Mouse (Mus musculus): ENCODE results near the gene Fibp. TPM values are rescaled to one million over a fixed set of nuclear protein-coding genes. Genes with fewer than 3 reads are reported as not detected.

Fibp gene
- polyA plus RNA-seq, 1 experiment from 2014 or later = 111 TPM

- Histone ChIP-seq H3K4me2 (ENCODE audit: low read depth, low read length) (peak within 1 kb of the TSS; percentile 97), H3K36me3 (ENCODE audit: control insufficient read depth, insufficient read depth, low read length) (peaks cover 4% of the 10 kb centered on the region; the same call in 1 of the 2 replicates), H3K4me3 (ENCODE audit: low read length) (peak within 1 kb of the TSS; percentile 92), H3K27ac (ENCODE audit: low read length) (peak within 1 kb of the TSS; percentile 95), H3K4me1 (replicated peaks; ENCODE audit: control insufficient read depth, insufficient read depth, low read length) (peaks cover 31% of the 10 kb centered on the region), H3K27me3 (ENCODE audit: control insufficient read depth, insufficient read depth, low read depth, low read length) (0 out of 2 replicates have a peak, but pooled peaks cover 3% of the 10 kb centered on the region), H3K9me3 (ENCODE audit: control insufficient read depth, low read length) (no peaks in the 10 kb centered on the region), H3K9ac (ENCODE audit: low read length) (peak within 1 kb of the TSS; percentile 92)
- WGBS = 10% methylated on average over 14 of the region's 14 CpGs
- ATAC-seq (ENCODE audit: low read depth) = peak; percentile 10; the same call in 1 of the 2 replicates
Observed at GRCm38 (mm10) chr19:5457746-5458442, 2.5 kb upstream of the Fibp start, which contains the start of gene Ccdc85b. Ccdc85b (minus strand) TSS chr19:5457894.

GRCm38 (mm10) chr19:5459019-5459418, 1.4 kb upstream of the Fibp start:
- 0 out of 2 replicates have a peak, but pooled peaks cover 3% of the 10 kb centered on the region for H3K27me3 ChIP-seq (ENCODE audit: control insufficient read depth, insufficient read depth, low read depth, low read length)
- peaks cover 36% of the 10 kb centered on the region for H3K4me1 ChIP-seq (replicated peaks; ENCODE audit: control insufficient read depth, insufficient read depth, low read length)
- no peak overlapping the region for H3K4me3 ChIP-seq (ENCODE audit: low read length)
- no peak for ATAC-seq (ENCODE audit: low read depth)
- no peaks in the 10 kb centered on the region for H3K9me3 ChIP-seq (ENCODE audit: control insufficient read depth, low read length)
- no peak overlapping the region for H3K4me2 ChIP-seq (ENCODE audit: low read depth, low read length)
- 64% methylated on average over 7 of the region's 7 CpGs for WGBS
- no peak overlapping the region for H3K9ac ChIP-seq (ENCODE audit: low read length)
- H3K36me3 ChIP-seq (ENCODE audit: control insufficient read depth, insufficient read depth, low read length) = peaks cover 7% of the 10 kb centered on the region
- H3K27ac ChIP-seq (ENCODE audit: low read length) = no peak overlapping the region

- no peak for ATAC-seq (ENCODE audit: low read depth)
- Histone ChIP-seq H3K4me3 (ENCODE audit: low read length) (peak overlapping the region; percentile 90), H3K9ac (ENCODE audit: low read length) (peak overlapping the region; percentile 84), H3K27ac (ENCODE audit: low read length) (peak overlapping the region; percentile 18; the same call in 1 of the 2 replicates), H3K9me3 (ENCODE audit: control insufficient read depth, low read length) (no peaks in the 10 kb centered on the region), H3K4me1 (replicated peaks; ENCODE audit: control insufficient read depth, insufficient read depth, low read length) (peaks cover 41% of the 10 kb centered on the region), H3K4me2 (ENCODE audit: low read depth, low read length) (peak overlapping the region; percentile 90), H3K36me3 (ENCODE audit: control insufficient read depth, insufficient read depth, low read length) (peaks cover 6% of the 10 kb centered on the region; the same call in 1 of the 2 replicates), H3K27me3 (ENCODE audit: control insufficient read depth, insufficient read depth, low read depth, low read length) (0 out of 2 replicates have a peak, but pooled peaks cover 3% of the 10 kb centered on the region)
- 13% methylated on average over 3 of the region's 3 CpGs for whole genome bisulfite sequencing
Observed at GRCm38 (mm10) chr19:5459896-5460295, 519 bp upstream of the Fibp start.

GRCm38 (mm10) chr19:5461411-5461810, 996 bp downstream of the Fibp start:
- peak overlapping the region; percentile 90 for H3K4me3 ChIP-seq (ENCODE audit: low read length)
- peak overlapping the region; percentile 90 for H3K4me2 ChIP-seq (ENCODE audit: low read depth, low read length)
- peaks cover 19% of the 10 kb centered on the region for H3K36me3 ChIP-seq (ENCODE audit: control insufficient read depth, insufficient read depth, low read length)
- no peak overlapping the region for H3K27ac ChIP-seq (ENCODE audit: low read length)
- 0 out of 2 replicates have a peak, but pooled peaks cover 3% of the 10 kb centered on the region for H3K27me3 ChIP-seq (ENCODE audit: control insufficient read depth, insufficient read depth, low read depth, low read length)
- WGBS = 83% methylated on average over 6 of the region's 6 CpGs
- peak overlapping the region; percentile 84 for H3K9ac ChIP-seq (ENCODE audit: low read length)
- H3K9me3 ChIP-seq (ENCODE audit: control insufficient read depth, low read length) = no peaks in the 10 kb centered on the region
- peaks cover 27% of the 10 kb centered on the region for H3K4me1 ChIP-seq (replicated peaks; ENCODE audit: control insufficient read depth, insufficient read depth, low read length)
- ATAC-seq (ENCODE audit: low read depth) = no peak

GRCm38 (mm10) chr19:5463212-5463611, 2.8 kb downstream of the Fibp start:
- Histone ChIP-seq H3K4me1 (replicated peaks; ENCODE audit: control insufficient read depth, insufficient read depth, low read length) (peaks cover 22% of the 10 kb centered on the region), H3K27ac (ENCODE audit: low read length) (no peak overlapping the region), H3K9me3 (ENCODE audit: control insufficient read depth, low read length) (no peaks in the 10 kb centered on the region), H3K36me3 (ENCODE audit: control insufficient read depth, insufficient read depth, low read length) (peaks cover 25% of the 10 kb centered on the region), H3K4me2 (ENCODE audit: low read depth, low read length) (no peak overlapping the region), H3K9ac (ENCODE audit: low read length) (no peak overlapping the region), H3K27me3 (ENCODE audit: control insufficient read depth, insufficient read depth, low read depth, low read length) (0 out of 2 replicates have a peak, but pooled peaks cover 3% of the 10 kb centered on the region), H3K4me3 (ENCODE audit: low read length) (no peak overlapping the region)
- no peak for ATAC-seq (ENCODE audit: low read depth)
- WGBS = 86% methylated on average over 9 of the region's 9 CpGs

GRCm38 (mm10) chr19:5463791-5464562, 3.6 kb downstream of the Fibp start:
- Histone ChIP-seq H3K9me3 (ENCODE audit: control insufficient read depth, low read length) (no peaks in the 10 kb centered on the region), H3K4me3 (ENCODE audit: low read length) (peak overlapping the region; percentile 25; the same call in 1 of the 2 replicates), H3K9ac (ENCODE audit: low read length) (no peak overlapping the region), H3K36me3 (ENCODE audit: control insufficient read depth, insufficient read depth, low read length) (peaks cover 25% of the 10 kb centered on the region), H3K27ac (ENCODE audit: low read length) (peak overlapping the region; percentile 53), H3K4me2 (ENCODE audit: low read depth, low read length) (peak overlapping the region; percentile 47), H3K4me1 (replicated peaks; ENCODE audit: control insufficient read depth, insufficient read depth, low read length) (peaks cover 21% of the 10 kb centered on the region), H3K27me3 (ENCODE audit: control insufficient read depth, insufficient read depth, low read depth, low read length) (0 out of 2 replicates have a peak, but pooled peaks cover 2% of the 10 kb centered on the region)
- 30% methylated on average over 15 of the region's 15 CpGs for WGBS
- peak; percentile 37 for ATAC-seq (ENCODE audit: low read depth)

GRCm38 (mm10) chr19:5465037-5465436, 4.6 kb downstream of the Fibp start:
- 91% methylated on average over 8 of the region's 8 CpGs for WGBS
- no peak overlapping the region for H3K4me2 ChIP-seq (ENCODE audit: low read depth, low read length)
- H3K4me3 ChIP-seq (ENCODE audit: low read length) = no peak overlapping the region
- no peaks in the 10 kb centered on the region for H3K9me3 ChIP-seq (ENCODE audit: control insufficient read depth, low read length)
- no peak overlapping the region for H3K27ac ChIP-seq (ENCODE audit: low read length)
- H3K4me1 ChIP-seq (replicated peaks; ENCODE audit: control insufficient read depth, insufficient read depth, low read length) = peaks cover 19% of the 10 kb centered on the region
- H3K9ac ChIP-seq (ENCODE audit: low read length) = no peak overlapping the region
- ATAC-seq (ENCODE audit: low read depth) = no peak
- H3K36me3 ChIP-seq (ENCODE audit: control insufficient read depth, insufficient read depth, low read length) = peaks cover 25% of the 10 kb centered on the region
- no peaks in the 10 kb centered on the region for H3K27me3 ChIP-seq (ENCODE audit: control insufficient read depth, insufficient read depth, low read depth, low read length)

- H3K4me3 ChIP-seq (ENCODE audit: low read length) = no peak overlapping the region
Observed at GRCm38 (mm10) chr19:5466916-5467500, 6.6 kb downstream of the Fibp start.

GRCm38 (mm10) chr19:5468374-5468773, 8.0 kb downstream of the Fibp start, which contains the start of gene Ctsw:
Ctsw (minus strand) TSS chr19:5468507.
- no peak within 1 kb of the TSS for H3K27ac ChIP-seq (ENCODE audit: low read length)
- no peak for ATAC-seq (ENCODE audit: low read depth)
- H3K9ac ChIP-seq (ENCODE audit: low read length) = no peak within 1 kb of the TSS
- H3K27me3 ChIP-seq (ENCODE audit: control insufficient read depth, insufficient read depth, low read depth, low read length) = no peaks in the 10 kb centered on the region
- 45% methylated on average over 5 of the region's 5 CpGs for whole genome bisulfite sequencing
- H3K9me3 ChIP-seq (ENCODE audit: control insufficient read depth, low read length) = no peaks in the 10 kb centered on the region
- peaks cover 22% of the 10 kb centered on the region for H3K36me3 ChIP-seq (ENCODE audit: control insufficient read depth, insufficient read depth, low read length)
- no peak within 1 kb of the TSS for H3K4me3 ChIP-seq (ENCODE audit: low read length)
- no peak within 1 kb of the TSS for H3K4me2 ChIP-seq (ENCODE audit: low read depth, low read length)
- H3K4me1 ChIP-seq (replicated peaks; ENCODE audit: control insufficient read depth, insufficient read depth, low read length) = peaks cover 9% of the 10 kb centered on the region

More at GRCm38 (mm10) chr19:5466916-5467500, 6.6 kb downstream of the Fibp start:
- Histone ChIP-seq H3K9me3 (ENCODE audit: control insufficient read depth, low read length) (no peaks in the 10 kb centered on the region), H3K36me3 (ENCODE audit: control insufficient read depth, insufficient read depth, low read length) (peaks cover 25% of the 10 kb centered on the region), H3K9ac (ENCODE audit: low read length) (no peak overlapping the region), H3K4me2 (ENCODE audit: low read depth, low read length) (no peak overlapping the region), H3K4me1 (replicated peaks; ENCODE audit: control insufficient read depth, insufficient read depth, low read length) (peaks cover 9% of the 10 kb centered on the region), H3K27me3 (ENCODE audit: control insufficient read depth, insufficient read depth, low read depth, low read length) (no peaks in the 10 kb centered on the region), H3K27ac (ENCODE audit: low read length) (no peak overlapping the region)
- 90% methylated on average over 6 of the region's 6 CpGs for WGBS
- ATAC-seq (ENCODE audit: low read depth) = no peak

All from lung, embryonic 16.5 days (tissue).